In genomic region chr15:99498356-99498755, GRCm38 (mm10) we compare ENCODE assay signal across 11 mouse cellular contexts. TPM values are rescaled to one million over a fixed set of nuclear protein-coding genes. Genes with fewer than 3 reads are reported as not detected.
A peak's percentile ranks its signal among the peaks of the same experiment; 100 is the strongest.
DNase-seq lines count a peak whose midpoint lies in the region; ATAC-seq and TF ChIP-seq lines count a peak whose summit lies in the region.
"Had no signal": no experiment of that assay in that cellular context is flagged by ENCODE, and none has a peak within 500 bp of the region (broad histone marks: within the 10 kb centered on the region; RNA-seq: fewer than 3 reads in every experiment).

No protein-coding gene starts in this region.

- H3K79me2 ChIP-seq in liver, adult 2 months (ENCODE audit: control insufficient read depth, insufficient read depth, low read length) = no peaks in the 10 kb centered on the region
- H3K79me2 ChIP-seq in MEL (ENCODE audit: control insufficient read depth, insufficient read depth, low read length, poor library complexity) = no peaks in the 10 kb centered on the region

- H3K27me3 ChIP-seq in heart, embryonic 15.5 days = peaks cover 37% of the 10 kb centered on the region
- H3K27me3 ChIP-seq in liver, adult 2 months (ENCODE audit: control insufficient read depth, insufficient read depth, low read length) = no peaks in the 10 kb centered on the region
- peaks cover 3 to 5% of the 10 kb centered on the region in 2 experiments; a peak in 2 of 4 replicates for H3K27me3 ChIP-seq in MEL (ENCODE audit: control insufficient read depth in 1 of 2, insufficient read depth in 2 of 2, low read length in 2 of 2)

- no peak for TF ChIP-seq POLR2A in liver, adult 2 months (IDR thresholded peaks at IDR 0.05; ENCODE audit: extremely low read depth, insufficient read depth, low read length)
- no peak for TF ChIP-seq POLR2A in MEL (IDR thresholded peaks at IDR 0.05; ENCODE audit: control insufficient read depth in 1 of 2, insufficient read depth in 1 of 2, low read depth in 1 of 2, low read length in 2 of 2, poor library complexity in 1 of 2)
- TF ChIP-seq POLR2A in cortical plate, adult 2 months (IDR thresholded peaks at IDR 0.05; ENCODE audit: extremely low read depth, insufficient read depth, low read length) = no peak

- no peak for DNase-seq in heart, adult 8-10 months (ENCODE audit: low spot score)
- peak; percentile 5 for DNase-seq in liver, adult 2 months (ENCODE audit: extremely low read depth, low read depth, low spot score)
- DNase-seq in liver (no peak), MEL (ENCODE audit: low read depth, low spot score) (no peak)
- no peak for DNase-seq in layer of hippocampus, adult 11-12 months (ENCODE audit: low spot score)
- DNase-seq: liver, embryonic 13.5 days had no signal

- peaks cover 49% of the 10 kb centered on the region for H3K4me1 ChIP-seq in heart, embryonic 15.5 days (replicated peaks)
- H3K4me1 ChIP-seq in liver, adult 2 months (ENCODE audit: control insufficient read depth, insufficient read depth, low read length) = no peaks in the 10 kb centered on the region; the same call in 1 of the 2 replicates
- H3K4me1 ChIP-seq in MEL (ENCODE audit: control insufficient read depth in 1 of 2, insufficient read depth in 2 of 2, low read length in 2 of 2) = peaks cover 2 to 25% of the 10 kb centered on the region in 2 experiments; a peak in 3 of 4 replicates
- H3K4me1 ChIP-seq in cortical plate, adult 2 months (ENCODE audit: control insufficient read depth, insufficient read depth, low read length) = peaks cover 14% of the 10 kb centered on the region

- no peaks in the 10 kb centered on the region for H3K9me3 ChIP-seq in heart, embryonic 15.5 days (replicated peaks)
- H3K9me3 ChIP-seq in MEL (replicated peaks; ENCODE audit: insufficient read depth, low read length) = no peaks in the 10 kb centered on the region
- H3K9me3 ChIP-seq: forebrain, embryonic 13.5 days; liver, embryonic 13.5 days had no signal

- H3K27ac ChIP-seq in heart, embryonic 15.5 days = peak overlapping the region; percentile 67
- H3K27ac ChIP-seq in liver, adult 2 months (replicated peaks; ENCODE audit: insufficient read depth, low read depth, low read length) = no peak overlapping the region
- peak overlapping the region; percentile 23 for H3K27ac ChIP-seq in MEL (ENCODE audit: control insufficient read depth, low read depth, low read length)
- H3K27ac ChIP-seq in cortical plate, adult 2 months (ENCODE audit: insufficient read depth, low read length) = peak overlapping the region; percentile 56; the same call in 1 of the 2 replicates
- H3K27ac ChIP-seq: forebrain, embryonic 13.5 days; liver, embryonic 13.5 days had no signal

- no peaks in the 10 kb centered on the region for H3K36me3 ChIP-seq in heart, embryonic 15.5 days
- H3K36me3 ChIP-seq in liver, adult 2 months (ENCODE audit: control insufficient read depth, insufficient read depth, low read length) = no peaks in the 10 kb centered on the region
- H3K36me3 ChIP-seq in MEL (ENCODE audit: control insufficient read depth in 1 of 2, insufficient read depth in 2 of 2, low read length in 2 of 2) = peaks cover 0 to 4% of the 10 kb centered on the region in 2 experiments; a peak in 2 of 4 replicates
- H3K36me3 ChIP-seq: liver, embryonic 13.5 days had no signal

- 43% methylated on average over 4 of the region's 4 CpGs for WGBS in heart, embryonic 15.5 days
- 71% methylated on average over 4 of the region's 4 CpGs for WGBS in liver, adult 2 months

- H3K9ac ChIP-seq in heart, embryonic 15.5 days = peak overlapping the region; percentile 9; the same call in 1 of the 2 replicates
- no peak overlapping the region for H3K9ac ChIP-seq in liver, adult 2 months (ENCODE audit: low read depth, low read length)
- no peak overlapping the region; the same call in 1 of the 2 replicates for H3K9ac ChIP-seq in MEL (ENCODE audit: control insufficient read depth, low read depth, low read length, poor library complexity, severe bottlenecking)
- H3K9ac ChIP-seq: forebrain, embryonic 13.5 days; liver, embryonic 13.5 days had no signal

- TF ChIP-seq EP300 in MEL (IDR thresholded peaks at IDR 0.05; ENCODE audit: low read depth in 1 of 2, low read length in 2 of 2) = no peak

- 0 out of 2 replicates have a peak overlapping the region, but pooled peaks have one; percentile 38 for H3K4me2 ChIP-seq in heart, embryonic 15.5 days
- H3K4me2 ChIP-seq: forebrain, embryonic 13.5 days; liver, embryonic 13.5 days had no signal

- H3K4me3 ChIP-seq in heart, embryonic 15.5 days = no peak overlapping the region
- H3K4me3 ChIP-seq in liver, adult 2 months (ENCODE audit: insufficient read depth, low read depth, low read length) = no peak overlapping the region
- peak overlapping the region in 1 of 2 experiments; percentile 42; a peak in 1 of 4 replicates for H3K4me3 ChIP-seq in MEL (ENCODE audit: control insufficient read depth in 1 of 2, insufficient read depth in 1 of 2, low read depth in 2 of 2, low read length in 2 of 2)
- H3K4me3 ChIP-seq in cortical plate, adult 2 months (ENCODE audit: insufficient read depth, low read length) = no peak overlapping the region
- H3K4me3 ChIP-seq: forebrain, embryonic 13.5 days; liver, embryonic 13.5 days had no signal

- no peak for TF ChIP-seq RAD21 in MEL (IDR thresholded peaks at IDR 0.05; ENCODE audit: low read depth, low read length)

- TF ChIP-seq CTCF in liver, adult 2 months (IDR thresholded peaks at IDR 0.05; ENCODE audit: low read depth, low read length) = no peak
- TF ChIP-seq CTCF in MEL (IDR thresholded peaks at IDR 0.05 in 2 of 3, conservative IDR thresholded peaks at IDR 0.05 in 1 of 3; ENCODE audit: control insufficient read depth in 1 of 3, insufficient read depth in 1 of 3, low read depth in 2 of 3, low read length in 3 of 3, poor library complexity in 1 of 3, severe bottlenecking in 1 of 3) = no peak
- TF ChIP-seq CTCF in cortical plate, adult 2 months (IDR thresholded peaks at IDR 0.05; ENCODE audit: extremely low read depth, insufficient read depth, low read length) = no peak

- no peak for ATAC-seq in heart, embryonic 15.5 days (replicated peaks; ENCODE audit: insufficient number of reproducible peaks, insufficient read depth, low FRiP score, low read depth)
- ATAC-seq: CD4-positive, CD25-positive, alpha-beta regulatory T cell, adult 4 months; forebrain, embryonic 13.5 days had no signal

TF ChIP-seq in MEL, 35 proteins besides CTCF, POLR2A, EP300 and RAD21:
- TF ChIP-seq E2F4 (IDR thresholded peaks at IDR 0.05; ENCODE audit: borderline replicate concordance, low read depth, low read length) (no peak), HCFC1 (IDR thresholded peaks at IDR 0.05; ENCODE audit: low read depth, low read length) (no peak), KAT2A (conservative IDR thresholded peaks at IDR 0.05; ENCODE audit: low read depth, low read length) (no peak), MAFK (IDR thresholded peaks at IDR 0.05; ENCODE audit: borderline replicate concordance, low read depth, low read length) (no peak), GATA1 (IDR thresholded peaks at IDR 0.05; ENCODE audit: low read depth, low read length) (no peak), BHLHE40 (IDR thresholded peaks at IDR 0.05; ENCODE audit: borderline replicate concordance, low read depth, low read length) (no peak), NELFE (IDR thresholded peaks at IDR 0.05; ENCODE audit: low read depth, low read length) (no peak), ZMIZ1 (IDR thresholded peaks at IDR 0.05; ENCODE audit: low read depth, low read length) (no peak), TCF12 (IDR thresholded peaks at IDR 0.05; ENCODE audit: low read depth, low read length) (no peak), MAZ (IDR thresholded peaks at IDR 0.05; ENCODE audit: low read depth, low read length) (no peak), ETS1 (IDR thresholded peaks at IDR 0.05; ENCODE audit: low read depth, low read length) (no peak)

RNA-seq across cellular contexts. Expression of gene Bcdin3d, which starts 23.8 kb away (rescaled TPM):
- 10.8 and 11.7 TPM in 2 replicates for polyA plus RNA-seq in heart, embryonic 15.5 days (2015; fragmentation: Nextera tagmentation; extraction: Ambion mirVana)
- 1 to 10 TPM; 3.0 to 3.4 (median 3.3) TPM for total RNA-seq in heart, adult 8-10 months (2022)
- 3.1 and 3.2 TPM in 2 replicates for total RNA-seq in liver, adult 2 months (2014; rRNA removed)
- 3.1 and 3.6 TPM in 2 replicates for polyA plus RNA-seq in liver, adult 2 months (2012; rRNA removed)
- 7.8 and 8.8 TPM in 2 replicates for total RNA-seq in MEL (2012; rRNA removed)
- polyA plus RNA-seq in MEL (2012; ENCODE audit: insufficient read depth in 1 of 2, insufficient read length in 2 of 2, low read depth in 1 of 2, low replicate concordance in 2 of 2, missing spikeins in 1 of 2) = 10 to 100 TPM; 13.7 to 31.3 TPM
- 5.1 and 5.3 TPM in 2 replicates for polyA plus RNA-seq in cortical plate, adult 2 months (2012; rRNA removed)

RNA-seq across cellular contexts. Expression of gene Faim2, which starts 29.6 kb away (rescaled TPM):
- polyA plus RNA-seq in heart, embryonic 15.5 days (2015; fragmentation: Nextera tagmentation; extraction: Ambion mirVana) = 0.28 and 0.33 TPM in 2 replicates
- total RNA-seq in heart, adult 8-10 months (2022) = under 1 TPM in 3 of 4 experiments, not detected in 1; 0.13 to 0.25 (median 0.14) TPM
- under 0.01 and 0.07 TPM in 2 replicates for total RNA-seq in liver, adult 2 months (2014; rRNA removed)
- not detected in 2 replicates for polyA plus RNA-seq in liver, adult 2 months (2012; rRNA removed)
- total RNA-seq in MEL (2012; rRNA removed) = 0.08 and 0.10 TPM in 2 replicates
- under 1 TPM in 1 of 2 experiments, not detected in 1; 0.06 TPM for polyA plus RNA-seq in MEL (2012; ENCODE audit: insufficient read depth in 1 of 2, insufficient read length in 2 of 2, low read depth in 1 of 2, low replicate concordance in 2 of 2, missing spikeins in 1 of 2)
- 162 and 172 TPM in 2 replicates for polyA plus RNA-seq in cortical plate, adult 2 months (2012; rRNA removed)
- total RNA-seq: common myeloid progenitor, adult 5-6 weeks had no signal

RNA-seq across cellular contexts. Expression of gene Nckap5l, which starts 40.8 kb away (rescaled TPM):
- polyA plus RNA-seq in heart, embryonic 15.5 days (2015; fragmentation: Nextera tagmentation; extraction: Ambion mirVana) = 6.8 and 8.0 TPM in 2 replicates
- total RNA-seq in heart, adult 8-10 months (2022) = 1 to 10 TPM; 3.2 to 5.2 (median 4.4) TPM
- total RNA-seq in liver, adult 2 months (2014; rRNA removed) = 0.09 and 0.27 TPM in 2 replicates
- polyA plus RNA-seq in liver, adult 2 months (2012; rRNA removed) = 0.31 and 0.56 TPM in 2 replicates
- total RNA-seq in MEL (2012; rRNA removed) = 2.5 and 3.3 TPM in 2 replicates
- 10 to 100 TPM in 1 of 2 experiments, not detected in 1; 14.1 TPM for polyA plus RNA-seq in MEL (2012; ENCODE audit: insufficient read depth in 1 of 2, insufficient read length in 2 of 2, low read depth in 1 of 2, low replicate concordance in 2 of 2, missing spikeins in 1 of 2)
- polyA plus RNA-seq in cortical plate, adult 2 months (2012; rRNA removed) = 11.9 TPM in 2 replicates

Comparison
In these comparisons a context has a peak if more than half of its experiments do, and no peak if none do; other contexts are left out.
1. RNA of gene Faim2, which starts 29.6 kb away (polyA plus RNA-seq): 162 to 172 TPM in cortical plate, adult 2 months; 0.28 to 0.33 TPM in heart, embryonic 15.5 days, 0.06 TPM in MEL and not detected in liver, adult 2 months; every median in the first group is over 100 times any median in the second.